Mouse (Mus musculus): ENCODE measurements around the gene Cdon. TPM values are rescaled to one million over a fixed set of nuclear protein-coding genes. Genes with fewer than 3 reads are reported as not detected.
A peak's percentile ranks its signal among the peaks of the same experiment; 100 is the strongest.

The Cdon gene
- polyA plus RNA-seq, 1 experiment from 2014 or later, result 17.2 TPM

DNA sequence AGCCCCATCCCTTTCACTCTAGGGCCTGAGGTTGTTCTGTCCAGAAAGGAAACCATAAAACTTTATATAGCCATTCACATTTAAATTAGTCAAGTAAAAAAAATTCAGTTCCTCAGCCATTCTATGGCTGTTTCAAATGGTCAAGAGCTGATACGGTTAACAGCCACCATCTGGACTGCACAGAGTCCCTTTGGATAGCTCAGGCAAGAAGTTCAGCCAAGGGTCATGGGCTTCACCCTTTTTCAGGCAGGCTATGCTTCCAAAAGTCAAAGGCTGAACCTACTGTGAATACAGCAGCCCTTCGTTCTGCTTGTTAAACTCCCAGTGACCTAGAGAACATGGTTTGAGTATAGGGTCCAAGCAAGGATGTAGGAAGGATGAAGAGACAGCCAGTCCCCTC is 123.7 kb downstream of the Cdon start:
- no peaks in the 10 kb centered on the region for H3K27me3 ChIP-seq (ENCODE audit: control insufficient read depth, insufficient read depth, low read length)
- H3K4me1 ChIP-seq (replicated peaks; ENCODE audit: control insufficient read depth, insufficient read depth, low read length), result no peaks in the 10 kb centered on the region
- no peaks in the 10 kb centered on the region; the same call in 1 of the 2 replicates for H3K36me3 ChIP-seq (ENCODE audit: control insufficient read depth, insufficient read depth, low read length)
- no peaks in the 10 kb centered on the region for H3K9me3 ChIP-seq (ENCODE audit: control insufficient read depth, low read length)
- no peak overlapping the region for H3K27ac ChIP-seq (ENCODE audit: low read depth, low read length)
- DNase-seq (ENCODE audit: low spot score), result no peak
- H3K9ac ChIP-seq (ENCODE audit: low read length), result no peak overlapping the region
- H3K4me2 ChIP-seq (ENCODE audit: low read depth, low read length, severe bottlenecking), result no peak overlapping the region
- 83% methylated on average over 2 of the region's 2 CpGs for WGBS
- no peak overlapping the region for H3K4me3 ChIP-seq (ENCODE audit: low read depth, low read length)
- ATAC-seq (replicated peaks; ENCODE audit: low FRiP score), result no peak

DNA sequence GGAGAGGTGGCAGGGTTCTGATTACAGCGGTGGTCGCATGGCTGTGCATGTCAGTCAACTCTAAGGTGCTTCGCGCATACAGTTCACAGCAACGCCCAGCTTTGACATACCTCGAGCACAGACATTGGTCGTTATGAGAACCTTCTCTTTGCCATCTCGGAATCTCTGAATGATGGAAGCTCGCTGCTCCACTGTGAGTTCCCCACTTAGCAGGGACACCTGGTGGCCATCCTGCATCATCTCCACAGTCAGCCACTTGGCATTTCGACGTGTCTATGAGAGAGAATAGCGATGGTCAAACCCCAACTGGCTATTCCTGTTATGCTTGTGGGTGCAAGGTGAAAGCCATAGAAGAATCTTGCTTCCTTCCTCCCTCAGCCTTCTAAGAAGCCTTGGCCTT is 124.8 kb downstream of the Cdon start:
- no peak overlapping the region for H3K4me3 ChIP-seq (ENCODE audit: low read depth, low read length)
- no peak overlapping the region for H3K4me2 ChIP-seq (ENCODE audit: low read depth, low read length, severe bottlenecking)
- DNase-seq (ENCODE audit: low spot score), result no peak
- H3K9ac ChIP-seq (ENCODE audit: low read length), result no peak overlapping the region
- ATAC-seq (replicated peaks; ENCODE audit: low FRiP score), result no peak
- no peaks in the 10 kb centered on the region for H3K9me3 ChIP-seq (ENCODE audit: control insufficient read depth, low read length)
- H3K27ac ChIP-seq (ENCODE audit: low read depth, low read length), result no peak overlapping the region
- WGBS, result 78% methylated on average over 12 of the region's 12 CpGs
- no peaks in the 10 kb centered on the region for H3K27me3 ChIP-seq (ENCODE audit: control insufficient read depth, insufficient read depth, low read length)
- H3K36me3 ChIP-seq (ENCODE audit: control insufficient read depth, insufficient read depth, low read length), result no peaks in the 10 kb centered on the region; the same call in 1 of the 2 replicates
- no peaks in the 10 kb centered on the region for H3K4me1 ChIP-seq (replicated peaks; ENCODE audit: control insufficient read depth, insufficient read depth, low read length)

DNA sequence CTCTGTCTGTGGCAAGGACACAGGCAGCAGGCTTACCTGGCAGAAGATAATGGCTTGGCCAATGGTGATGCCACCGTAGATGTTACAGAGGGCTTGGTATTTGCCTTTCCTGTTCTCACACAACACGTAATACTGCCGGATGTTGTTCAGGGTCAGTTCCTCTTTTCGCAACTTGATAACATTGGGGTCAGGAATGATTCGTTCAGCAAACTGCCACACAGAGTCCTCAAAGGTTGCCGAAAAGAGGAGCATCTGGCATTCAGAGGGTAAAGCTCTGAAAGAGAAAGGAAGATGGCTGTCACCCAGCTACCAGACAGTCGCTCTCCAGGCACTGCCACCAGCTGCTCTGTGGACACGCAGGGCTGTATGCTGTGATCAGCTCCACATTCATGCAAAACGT is 125.8 kb downstream of the Cdon start:
- Histone ChIP-seq H3K4me2 (ENCODE audit: low read depth, low read length, severe bottlenecking) (no peak overlapping the region), H3K9ac (ENCODE audit: low read length) (no peak overlapping the region), H3K9me3 (ENCODE audit: control insufficient read depth, low read length) (no peaks in the 10 kb centered on the region), H3K36me3 (ENCODE audit: control insufficient read depth, insufficient read depth, low read length) (no peaks in the 10 kb centered on the region), H3K27me3 (ENCODE audit: control insufficient read depth, insufficient read depth, low read length) (no peaks in the 10 kb centered on the region), H3K4me3 (ENCODE audit: low read depth, low read length) (no peak overlapping the region), H3K27ac (ENCODE audit: low read depth, low read length) (no peak overlapping the region), H3K4me1 (replicated peaks; ENCODE audit: control insufficient read depth, insufficient read depth, low read length) (no peaks in the 10 kb centered on the region)
- 88% methylated on average over 9 of the region's 9 CpGs for WGBS
- DNase-seq (ENCODE audit: low spot score) (peak; percentile 19), ATAC-seq (replicated peaks; ENCODE audit: low FRiP score) (no peak)

- WGBS, result 90% methylated on average over 9 of the region's 9 CpGs
- no peaks in the 10 kb centered on the region for H3K36me3 ChIP-seq (ENCODE audit: control insufficient read depth, insufficient read depth, low read length)
- H3K9ac ChIP-seq (ENCODE audit: low read length), result no peak overlapping the region
- H3K27me3 ChIP-seq (ENCODE audit: control insufficient read depth, insufficient read depth, low read length), result no peaks in the 10 kb centered on the region
- no peaks in the 10 kb centered on the region for H3K4me1 ChIP-seq (replicated peaks; ENCODE audit: control insufficient read depth, insufficient read depth, low read length)
- no peak overlapping the region for H3K4me2 ChIP-seq (ENCODE audit: low read depth, low read length, severe bottlenecking)
- peak; percentile 30 for DNase-seq (ENCODE audit: low spot score)
- no peaks in the 10 kb centered on the region for H3K9me3 ChIP-seq (ENCODE audit: control insufficient read depth, low read length)
- H3K4me3 ChIP-seq (ENCODE audit: low read depth, low read length), result no peak overlapping the region
- ATAC-seq (replicated peaks; ENCODE audit: low FRiP score), result no peak
- no peak overlapping the region for H3K27ac ChIP-seq (ENCODE audit: low read depth, low read length)
Observed at GRCm38 (mm10) chr9:35548455-35548854, 127.5 kb downstream of the Cdon start.

DNA sequence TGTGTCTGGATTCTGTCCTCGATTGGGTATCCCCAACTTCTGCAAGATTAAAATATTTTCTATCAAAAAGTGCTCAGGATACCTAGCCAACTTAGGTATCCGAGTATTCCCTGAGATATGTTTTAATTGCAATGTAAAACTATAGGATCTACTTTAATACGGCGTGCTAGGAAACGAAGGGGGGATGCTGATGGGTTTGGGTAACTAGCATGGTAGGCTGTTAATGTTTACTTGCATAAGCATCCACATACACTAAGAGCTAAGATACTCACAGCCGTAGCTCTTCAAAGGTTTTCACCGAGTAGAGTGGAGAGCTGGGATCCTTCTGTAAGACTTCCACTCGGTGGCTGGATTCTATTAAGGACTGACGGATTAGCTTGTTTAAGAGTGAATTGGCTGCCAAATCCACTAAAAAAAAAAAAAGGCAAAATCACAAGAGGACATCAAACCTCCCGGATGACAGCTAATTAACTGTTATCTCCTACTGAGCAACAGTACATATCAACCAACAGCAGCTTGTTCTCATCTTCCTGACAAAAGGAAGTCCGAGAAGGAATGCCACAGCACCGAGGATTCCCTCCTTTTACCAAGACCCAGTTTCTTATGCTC is 135.7 kb downstream of the Cdon start:
- DNase-seq (ENCODE audit: low spot score) (no peak), ATAC-seq (replicated peaks; ENCODE audit: low FRiP score) (no peak)
- no peaks in the 10 kb centered on the region; the same call in 1 of the 2 replicates for H3K4me1 ChIP-seq (replicated peaks; ENCODE audit: control insufficient read depth, insufficient read depth, low read length)
- no peaks in the 10 kb centered on the region for H3K9me3 ChIP-seq (ENCODE audit: control insufficient read depth, low read length)
- H3K4me3 ChIP-seq (ENCODE audit: low read depth, low read length), result no peak overlapping the region
- H3K9ac ChIP-seq (ENCODE audit: low read length), result no peak overlapping the region
- H3K36me3 ChIP-seq (ENCODE audit: control insufficient read depth, insufficient read depth, low read length), result peaks cover 4% of the 10 kb centered on the region; the same call in 1 of the 2 replicates
- H3K4me2 ChIP-seq (ENCODE audit: low read depth, low read length, severe bottlenecking), result no peak overlapping the region
- 81% methylated on average over 12 of the region's 12 CpGs for WGBS
- H3K27ac ChIP-seq (ENCODE audit: low read depth, low read length), result no peak overlapping the region
- peaks cover 4% of the 10 kb centered on the region; the same call in 1 of the 2 replicates for H3K27me3 ChIP-seq (ENCODE audit: control insufficient read depth, insufficient read depth, low read length)

Other genes starting within 250 kb of the Cdon start
- 104 and 113 TPM in 2 replicates for gene Dcps, start 245.1 kb upstream of the Cdon start, polyA plus RNA-seq (2014; fragmentation: Nextera tagmentation; extraction: Ambion mirVana)
- gene Srpr, start 221.0 kb upstream of the Cdon start, polyA plus RNA-seq (2014; fragmentation: Nextera tagmentation; extraction: Ambion mirVana), result 89.2 and 91.3 TPM in 2 replicates
- 17.1 and 17.3 TPM in 2 replicates for gene Tirap, start 220.8 kb upstream of the Cdon start, polyA plus RNA-seq (2014; fragmentation: Nextera tagmentation; extraction: Ambion mirVana)
- 45.5 and 49.2 TPM in 2 replicates for gene Foxred1, start 210.1 kb upstream of the Cdon start, polyA plus RNA-seq (2014; fragmentation: Nextera tagmentation; extraction: Ambion mirVana)
- 68.9 and 75.4 TPM in 2 replicates for gene Fam118b, start 153.3 kb upstream of the Cdon start, polyA plus RNA-seq (2014; fragmentation: Nextera tagmentation; extraction: Ambion mirVana)
- gene Rpusd4, start 153.3 kb upstream of the Cdon start, polyA plus RNA-seq (2014; fragmentation: Nextera tagmentation; extraction: Ambion mirVana), result 26.7 and 29.3 TPM in 2 replicates
- not detected in 2 replicates for gene Gm1113, start 97.1 kb downstream of the Cdon start, polyA plus RNA-seq (2014; fragmentation: Nextera tagmentation; extraction: Ambion mirVana)
- gene Ddx25, start 137.4 kb downstream of the Cdon start, polyA plus RNA-seq (2014; fragmentation: Nextera tagmentation; extraction: Ambion mirVana), result 8.2 and 8.8 TPM in 2 replicates
- gene Pus3, start 137.5 kb downstream of the Cdon start, polyA plus RNA-seq (2014; fragmentation: Nextera tagmentation; extraction: Ambion mirVana), result 21.8 TPM in 2 replicates
- 0.75 and 1.0 TPM in 2 replicates for gene Pate2, start 149.2 kb downstream of the Cdon start, polyA plus RNA-seq (2014; fragmentation: Nextera tagmentation; extraction: Ambion mirVana)
- 31.1 and 34.2 TPM in 2 replicates for gene Hyls1, start 149.3 kb downstream of the Cdon start, polyA plus RNA-seq (2014; fragmentation: Nextera tagmentation; extraction: Ambion mirVana)
- gene Pate4, start 190.8 kb downstream of the Cdon start, polyA plus RNA-seq (2014; fragmentation: Nextera tagmentation; extraction: Ambion mirVana), result not detected in 2 replicates
- not detected in 2 replicates for gene Pate3, start 227.1 kb downstream of the Cdon start, polyA plus RNA-seq (2014; fragmentation: Nextera tagmentation; extraction: Ambion mirVana)

Measured in forebrain, embryonic 11.5 days (tissue).